Mouse (Mus musculus) left cerebral cortex, adult 8-10 months (tissue): ENCODE results near the gene Lhfpl1. TPM values are rescaled to one million over a fixed set of nuclear protein-coding genes. Genes with fewer than 3 reads are reported as not detected.
"Not testable (repeated sequence)": the region's sequence is repeated elsewhere in the genome, so short reads cannot be mapped to it uniquely, and the experiment has no call there.

Source experiments
- DNase-seq, 2 experiments: peaks; one replicate each; pipeline ENCODE4 v3.0.0; 2022; ENCODE audit warnings: low spot score in 2 of 2
- total RNA-seq, 4 experiments: library from RNA; stranded (reverse); gene quantifications; 2 replicates each; pipeline ENCODE4 v1.2.4; 2022

The Lhfpl1 gene
- total RNA-seq: under 1 TPM in 2 of 4 experiments, not detected in 2; 0.28 to 0.44 TPM

- DNase-seq: no peak
Measured at GRCm38 (mm10) chrX:145348377-145349203, at the start of gene Lhfpl1. Lhfpl1 (minus strand) TSS chrX:145349089.

GRCm38 (mm10) chrX:145371839-145372238, 22.9 kb upstream of the Lhfpl1 start:
- DNase-seq: no peak

GRCm38 (mm10) chrX:145362527-145362926, 13.6 kb upstream of the Lhfpl1 start:
- no peak for DNase-seq

- no peak for DNase-seq
Measured at GRCm38 (mm10) chrX:145342402-145342801, 6.5 kb downstream of the Lhfpl1 start.

- DNase-seq: no peak
Measured at GRCm38 (mm10) chrX:145336141-145336540, 12.7 kb downstream of the Lhfpl1 start.

GRCm38 (mm10) chrX:145308555-145308954, 40.3 kb downstream of the Lhfpl1 start:
- no peak for DNase-seq

- DNase-seq: peak; percentile 2 to 8
Measured at GRCm38 (mm10) chrX:145307174-145307573, 41.7 kb downstream of the Lhfpl1 start.

- DNase-seq: not testable (repeated sequence)
Measured at GRCm38 (mm10) chrX:145300232-145300631, 48.7 kb downstream of the Lhfpl1 start.

GRCm38 (mm10) chrX:145272209-145272608, 76.7 kb downstream of the Lhfpl1 start:
- no peak for DNase-seq

- DNase-seq: no peak
Measured at GRCm38 (mm10) chrX:145271768-145272167, 77.1 kb downstream of the Lhfpl1 start.

GRCm38 (mm10) chrX:145261803-145262202, 87.1 kb downstream of the Lhfpl1 start:
- no peak for DNase-seq

Other genes starting within 250 kb of the Lhfpl1 start
- 10 to 100 TPM; 18.4 to 23.4 (median 21.4) TPM for gene Amot, start 156.1 kb upstream of the Lhfpl1 start, total RNA-seq